Mouse (Mus musculus): ENCODE data around the gene Arf3. TPM values are rescaled to one million over a fixed set of nuclear protein-coding genes. Genes with fewer than 3 reads are reported as not detected.

The Arf3 gene
- polyA plus RNA-seq, 1 experiment = 166 TPM

DNA sequence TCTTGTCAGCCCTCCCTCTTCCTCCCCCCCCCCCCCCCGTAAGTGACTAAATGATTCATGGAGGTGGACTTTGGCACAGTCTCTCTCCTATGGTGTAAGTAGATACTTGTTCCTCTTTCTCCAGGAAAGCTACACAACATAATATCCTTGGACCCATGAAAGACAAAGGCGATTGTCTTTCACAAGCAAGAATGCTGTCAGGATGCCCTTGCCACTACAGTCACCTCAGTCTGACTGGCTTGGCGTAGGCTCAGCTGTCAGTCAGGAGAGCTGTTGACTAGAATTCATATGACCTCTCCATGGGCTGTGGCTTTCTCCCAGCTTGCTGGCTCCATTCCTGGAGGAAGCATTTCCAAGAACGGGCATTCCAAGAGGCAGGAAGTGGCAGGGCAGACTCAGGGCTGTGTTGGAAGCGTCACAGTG, 48.8 kb downstream of the Arf3 start:
- TF ChIP-seq POLR2A (IDR thresholded peaks at IDR 0.05; ENCODE audit: borderline replicate concordance, extremely low read depth, low read depth, low read length) = no peak
- peak; percentile 11; the same call in 1 of the 2 replicates for TF ChIP-seq CTCF (IDR thresholded peaks at IDR 0.05; ENCODE audit: insufficient read depth, low read length)
- 20% methylated on average over 5 of the region's 5 CpGs for WGBS
- DNase-seq = peak; percentile 50
- Histone ChIP-seq H3K4me1 (ENCODE audit: control insufficient read depth, insufficient read depth, low read length) (0 out of 2 replicates have a peak, but pooled peaks cover 2% of the 10 kb centered on the region), H3K4me3 (replicated peaks; ENCODE audit: extremely low read depth, low read depth, low read length) (no peak overlapping the region)

DNA sequence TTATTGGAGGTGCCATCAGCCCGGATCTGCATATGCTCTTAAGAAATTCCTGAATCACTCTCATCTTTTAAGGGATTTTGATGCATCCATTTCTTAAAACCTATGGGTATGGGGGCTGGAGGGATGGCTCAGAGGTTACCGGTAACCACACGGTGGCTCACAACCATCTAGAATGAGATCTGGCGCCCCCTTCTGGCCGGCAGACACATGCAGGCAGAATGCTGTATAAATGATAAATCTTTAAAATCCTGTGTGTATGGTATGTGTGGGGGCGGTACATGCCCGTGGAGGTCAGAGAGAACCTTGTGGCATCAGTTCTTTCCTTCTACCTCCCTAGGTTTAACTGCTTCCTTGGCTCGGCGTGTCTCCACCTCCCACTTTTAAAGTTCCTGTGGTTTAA, 52.6 kb downstream of the Arf3 start:
- DNase-seq = peak; percentile 71
- TF ChIP-seq POLR2A (IDR thresholded peaks at IDR 0.05; ENCODE audit: borderline replicate concordance, extremely low read depth, low read depth, low read length) = no peak
- TF ChIP-seq CTCF (IDR thresholded peaks at IDR 0.05; ENCODE audit: insufficient read depth, low read length) = peak; percentile 71

DNA sequence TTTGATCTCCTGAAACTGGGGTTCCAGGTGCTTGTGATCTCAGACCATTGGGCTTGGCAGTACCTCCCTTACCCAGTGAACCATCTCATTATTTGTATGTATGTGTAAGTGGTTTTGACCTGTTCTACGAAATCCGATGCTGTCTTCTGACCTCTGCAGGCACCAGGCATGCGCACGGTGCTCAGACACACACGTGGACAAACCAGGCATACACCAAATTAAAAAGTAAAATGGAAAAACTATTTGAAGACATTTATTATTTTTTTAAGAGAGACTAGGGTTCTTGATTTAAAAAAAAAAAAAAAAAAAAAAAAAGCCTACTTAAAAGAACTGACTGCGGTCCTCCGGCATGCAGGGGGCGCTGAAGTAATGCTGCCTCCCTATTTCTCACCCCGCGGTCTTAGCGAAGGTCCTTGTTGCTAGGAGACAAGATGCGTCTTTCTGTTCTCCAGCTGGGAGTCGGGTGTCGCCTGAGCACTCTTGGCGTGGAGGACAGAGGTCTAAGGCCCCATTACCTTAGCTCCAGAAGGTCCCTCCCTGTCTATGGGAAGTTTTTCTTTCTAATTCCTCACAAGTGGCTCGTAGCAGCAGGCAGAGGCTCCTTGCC, 55.1 kb downstream of the Arf3 start, which contains the start of gene Ccdc65:
Gene Ccdc65, plus strand, starts transcription at position 442 of the 607 bp plus-strand sequence.
- TF ChIP-seq POLR2A (IDR thresholded peaks at IDR 0.05; ENCODE audit: borderline replicate concordance, extremely low read depth, low read depth, low read length) (peak; percentile 52; the same call in 1 of the 2 replicates), CTCF (IDR thresholded peaks at IDR 0.05; ENCODE audit: insufficient read depth, low read length) (peak; percentile 74)
- DNase-seq = peak; percentile 71
- no peaks in the 10 kb centered on the region for H3K4me1 ChIP-seq (ENCODE audit: control insufficient read depth, insufficient read depth, low read length)
- H3K4me3 ChIP-seq (replicated peaks; ENCODE audit: extremely low read depth, low read depth, low read length) = peak within 1 kb of the TSS; percentile 8
- WGBS = 17% methylated on average over 16 of the region's 16 CpGs

More for the DNA sequence above, 52.6 kb downstream of the Arf3 start:
- WGBS = 13% methylated on average over 9 of the region's 9 CpGs
- no peak overlapping the region for H3K4me3 ChIP-seq (replicated peaks; ENCODE audit: extremely low read depth, low read depth, low read length)
- 0 out of 2 replicates have a peak, but pooled peaks cover 2% of the 10 kb centered on the region for H3K4me1 ChIP-seq (ENCODE audit: control insufficient read depth, insufficient read depth, low read length)

DNA sequence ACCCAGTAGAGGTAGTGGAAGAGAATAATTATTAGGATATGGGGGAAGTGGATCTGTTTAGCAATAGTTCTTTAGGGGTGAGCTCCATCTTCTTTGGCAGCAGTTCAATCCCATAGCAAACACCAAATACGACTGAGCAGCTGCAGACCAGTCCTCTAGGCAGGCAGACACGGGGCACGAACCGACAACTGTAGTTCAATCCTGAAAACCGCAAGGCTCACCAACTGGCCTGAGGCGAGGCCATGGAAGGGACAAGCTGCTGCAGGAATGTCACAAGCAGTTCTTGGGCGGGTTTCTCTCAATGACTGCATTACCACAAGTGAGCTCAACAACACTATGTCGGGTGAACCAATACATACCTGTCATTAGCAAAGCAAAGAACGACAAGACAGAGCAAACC, 58.7 kb downstream of the Arf3 start:
- H3K4me1 ChIP-seq (ENCODE audit: control insufficient read depth, insufficient read depth, low read length) = no peaks in the 10 kb centered on the region
- 60% methylated on average over 9 of the region's 9 CpGs for WGBS
- H3K4me3 ChIP-seq (replicated peaks; ENCODE audit: extremely low read depth, low read depth, low read length) = no peak overlapping the region
- TF ChIP-seq POLR2A (IDR thresholded peaks at IDR 0.05; ENCODE audit: borderline replicate concordance, extremely low read depth, low read depth, low read length) (no peak), CTCF (IDR thresholded peaks at IDR 0.05; ENCODE audit: insufficient read depth, low read length) (no peak)
- DNase-seq = no peak

DNA sequence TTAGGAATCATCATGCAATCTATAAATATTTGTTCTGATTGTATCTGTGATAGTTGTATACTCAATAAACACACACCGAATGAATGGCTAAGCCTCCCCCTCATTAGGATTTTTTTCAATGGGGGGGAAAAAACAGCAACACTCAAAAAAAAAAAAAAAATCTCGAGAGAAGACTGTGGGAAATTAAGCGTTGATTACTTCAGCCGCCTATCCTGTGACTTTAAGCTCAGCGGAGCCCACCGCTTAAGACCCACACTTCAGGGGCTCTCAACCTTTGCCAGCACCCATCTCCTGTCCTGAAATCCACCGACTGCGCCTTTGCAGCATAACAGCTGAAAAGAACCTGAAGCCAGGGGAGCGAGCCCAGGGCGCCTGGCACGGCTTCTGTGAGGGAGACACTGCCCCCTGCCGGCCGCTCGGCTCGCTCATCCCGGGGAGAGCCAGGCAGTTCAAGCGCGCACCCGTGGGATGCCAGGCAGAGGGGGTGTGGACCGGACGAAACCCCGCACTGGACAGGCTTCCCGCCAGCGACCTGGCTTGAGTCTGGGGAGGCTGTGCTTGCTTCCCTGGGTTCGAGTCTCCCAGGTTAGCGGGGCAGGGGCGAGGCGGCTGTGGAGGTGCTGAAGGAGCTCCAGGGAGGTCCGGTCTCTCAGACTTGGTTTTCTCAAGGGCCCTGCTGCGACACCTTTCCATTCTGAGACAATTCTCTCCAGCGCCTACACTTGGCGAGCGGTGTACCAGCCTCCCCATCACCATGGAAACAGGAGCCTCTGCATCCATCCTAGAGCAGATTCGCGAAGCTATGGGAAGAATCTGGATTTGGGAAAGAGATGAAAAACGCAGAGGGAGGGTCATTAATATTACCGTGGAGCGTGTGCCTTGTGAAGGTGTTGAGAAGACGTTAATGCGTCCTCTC, 63.6 kb downstream of the Arf3 start:
- no peaks in the 10 kb centered on the region for H3K4me1 ChIP-seq (ENCODE audit: control insufficient read depth, insufficient read depth, low read length)
- WGBS = 5% methylated on average over 40 of the region's 40 CpGs
- DNase-seq = peak; percentile 87

DNA sequence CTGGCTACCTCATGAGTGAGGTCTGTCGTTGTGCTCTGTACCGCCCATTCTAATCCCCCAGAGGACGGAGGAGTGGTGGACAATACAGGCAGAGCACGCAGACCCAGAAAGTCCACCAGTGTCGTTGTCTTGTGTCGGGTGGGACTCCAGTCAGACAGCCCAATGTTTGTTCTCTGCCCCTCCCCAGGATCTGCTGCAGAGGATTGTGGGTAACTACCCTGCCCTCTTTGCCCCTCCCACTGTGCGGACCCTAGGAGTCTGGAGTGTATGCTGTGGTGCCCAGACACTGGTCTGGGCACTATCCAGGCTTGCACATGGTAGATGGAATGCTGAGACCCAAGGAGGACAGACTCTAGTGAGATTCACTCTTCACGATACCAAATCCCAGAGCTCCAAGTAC, 66.8 kb downstream of the Arf3 start:
- no peak for TF ChIP-seq CTCF (IDR thresholded peaks at IDR 0.05; ENCODE audit: insufficient read depth, low read length)
- Histone ChIP-seq H3K4me3 (replicated peaks; ENCODE audit: extremely low read depth, low read depth, low read length) (no peak overlapping the region), H3K4me1 (ENCODE audit: control insufficient read depth, insufficient read depth, low read length) (peaks cover 4% of the 10 kb centered on the region; the same call in 1 of the 2 replicates)
- no peak for DNase-seq
- WGBS = 50% methylated on average over 8 of the region's 8 CpGs

More for the DNA sequence above, 63.6 kb downstream of the Arf3 start:
- no peak overlapping the region for H3K4me3 ChIP-seq (replicated peaks; ENCODE audit: extremely low read depth, low read depth, low read length)
- TF ChIP-seq POLR2A (IDR thresholded peaks at IDR 0.05; ENCODE audit: borderline replicate concordance, extremely low read depth, low read depth, low read length) (no peak), CTCF (IDR thresholded peaks at IDR 0.05; ENCODE audit: insufficient read depth, low read length) (peak; percentile 58)

DNA sequence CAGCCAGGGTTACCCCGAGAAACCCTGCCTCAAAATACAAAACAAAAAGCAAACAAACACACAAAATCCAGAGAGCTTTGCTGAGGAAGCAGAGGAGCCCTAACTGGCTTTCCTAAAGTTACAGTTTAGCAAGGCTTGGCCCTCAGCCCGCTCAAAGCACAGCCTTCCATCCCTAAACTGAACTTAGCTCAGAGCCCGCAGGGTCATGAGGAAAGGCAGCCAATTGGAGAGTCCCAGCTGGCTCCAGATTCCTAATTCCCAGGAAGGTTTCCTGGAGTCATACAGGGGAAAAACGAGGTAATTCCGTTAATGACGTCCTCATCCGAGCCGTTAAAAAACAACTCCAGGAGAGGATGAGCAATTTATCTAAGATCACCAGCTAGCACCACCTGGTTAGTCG, 67.3 kb downstream of the Arf3 start:
- Histone ChIP-seq H3K4me1 (ENCODE audit: control insufficient read depth, insufficient read depth, low read length) (peaks cover 4% of the 10 kb centered on the region; the same call in 1 of the 2 replicates), H3K4me3 (replicated peaks; ENCODE audit: extremely low read depth, low read depth, low read length) (no peak overlapping the region)
- no peak for DNase-seq
- 33% methylated on average over 9 of the region's 9 CpGs for WGBS
- no peak for TF ChIP-seq CTCF (IDR thresholded peaks at IDR 0.05; ENCODE audit: insufficient read depth, low read length)
- TF ChIP-seq POLR2A (IDR thresholded peaks at IDR 0.05; ENCODE audit: borderline replicate concordance, extremely low read depth, low read depth, low read length) = no peak

DNA sequence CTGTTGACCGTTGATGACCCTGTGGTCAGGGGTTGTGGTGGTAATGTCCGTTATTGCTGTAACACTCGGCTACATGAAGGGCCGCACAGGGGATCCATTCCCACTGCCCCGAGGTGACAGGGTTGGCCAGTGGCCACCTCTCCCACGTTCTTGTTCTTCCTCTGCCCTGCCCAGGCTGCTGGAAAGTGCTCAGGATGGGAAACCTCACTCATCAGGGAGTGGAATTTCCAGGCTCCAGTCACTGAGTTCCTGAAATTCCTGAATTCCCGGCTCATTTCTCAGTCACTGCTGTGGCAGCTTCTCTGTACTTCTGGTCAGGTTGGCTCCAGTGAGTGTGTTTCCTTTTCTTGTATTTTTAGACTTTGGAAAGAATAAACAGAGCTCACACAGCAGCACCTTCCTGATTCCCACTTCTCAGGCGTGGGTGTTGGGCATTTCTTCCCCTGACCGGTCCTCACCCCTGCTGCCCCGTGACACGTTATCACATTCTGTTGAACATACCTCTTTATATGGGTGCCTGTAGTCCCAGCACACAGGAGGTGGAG, 70.8 kb downstream of the Arf3 start:
- DNase-seq = peak; percentile 31
- WGBS = 11% methylated on average over 11 of the region's 11 CpGs

DNA sequence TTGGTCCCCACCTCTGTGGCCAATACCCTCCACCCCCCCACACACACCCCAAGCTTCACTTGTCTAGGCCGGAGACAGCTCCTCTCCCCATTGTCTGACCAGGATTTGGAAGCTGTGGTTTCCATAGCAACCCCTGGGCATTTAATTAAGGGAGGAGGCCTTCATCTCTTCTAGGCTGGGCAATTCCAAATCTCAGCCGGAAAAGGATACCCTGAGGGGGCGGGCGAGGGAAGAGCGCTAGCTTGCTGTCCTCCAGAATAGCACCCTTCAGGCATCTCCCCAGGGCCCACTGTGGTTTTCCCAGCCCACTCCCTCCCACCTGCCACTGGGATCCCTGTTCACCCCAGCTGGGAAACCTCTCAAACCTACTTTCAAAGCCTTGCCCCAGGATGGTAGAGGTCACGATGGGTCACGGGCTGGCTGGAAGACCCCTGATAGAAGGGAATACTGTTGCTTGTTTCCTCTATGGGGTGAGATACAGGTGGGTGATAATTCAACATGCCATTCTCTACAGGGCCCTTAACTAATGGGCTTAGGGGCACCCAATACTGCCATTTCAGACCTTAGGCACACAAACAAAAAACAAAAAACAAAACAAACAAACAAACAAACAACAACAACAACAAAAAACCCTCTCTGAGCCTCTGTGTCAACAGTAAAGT, 71.4 kb downstream of the Arf3 start:
- 66% methylated on average over 7 of the region's 7 CpGs for WGBS
- no peak overlapping the region for H3K4me3 ChIP-seq (replicated peaks; ENCODE audit: extremely low read depth, low read depth, low read length)
- TF ChIP-seq CTCF (IDR thresholded peaks at IDR 0.05; ENCODE audit: insufficient read depth, low read length) (no peak), POLR2A (IDR thresholded peaks at IDR 0.05; ENCODE audit: borderline replicate concordance, extremely low read depth, low read depth, low read length) (no peak)
- DNase-seq = no peak
- peaks cover 4% of the 10 kb centered on the region; the same call in 1 of the 2 replicates for H3K4me1 ChIP-seq (ENCODE audit: control insufficient read depth, insufficient read depth, low read length)

More for the DNA sequence above, 70.8 kb downstream of the Arf3 start:
- H3K4me1 ChIP-seq (ENCODE audit: control insufficient read depth, insufficient read depth, low read length) = peaks cover 4% of the 10 kb centered on the region; the same call in 1 of the 2 replicates
- H3K4me3 ChIP-seq (replicated peaks; ENCODE audit: extremely low read depth, low read depth, low read length) = no peak overlapping the region
- TF ChIP-seq CTCF (IDR thresholded peaks at IDR 0.05; ENCODE audit: insufficient read depth, low read length) = no peak
- TF ChIP-seq POLR2A (IDR thresholded peaks at IDR 0.05; ENCODE audit: borderline replicate concordance, extremely low read depth, low read depth, low read length) = no peak
